Mouse (Mus musculus) forebrain, embryonic 10.5 days (tissue): ENCODE results near the gene Plekhb2. TPM values are rescaled to one million over a fixed set of nuclear protein-coding genes. Genes with fewer than 3 reads are reported as not detected.

ENCODE experiments used
- DNase-seq: peaks from one replicate; pipeline ENCODE4 v3.0.0-alpha.2; 2017; ENCODE audit warnings: low spot score; ENCODE audit errors: extremely low spot score
- H3K27ac ChIP-seq: fragments of 300-500 bp; sonication (generic); 2 replicates; pipeline ENCODE4 v1.5.1; 2016; ENCODE audit warnings: mild to moderate bottlenecking
- H3K27me3 ChIP-seq: fragments of 300-500 bp; sonication (generic); 2 replicates; pipeline ENCODE4 v1.6.1; 2016; ENCODE audit warnings: mild to moderate bottlenecking; ENCODE audit not compliant: poor library complexity, severe bottlenecking
- H3K36me3 ChIP-seq: fragments of 300-500 bp; sonication (generic); replicated peaks from 2 replicates; pipeline ENCODE4 v1.6.1; 2016; ENCODE audit warnings: mild to moderate bottlenecking, moderate library complexity
- H3K4me1 ChIP-seq: fragments of 300-500 bp; sonication (generic); 2 replicates; pipeline ENCODE4 v1.6.1; 2016
- H3K4me3 ChIP-seq: fragments of 300-500 bp; sonication (generic); 2 replicates; pipeline ENCODE4 v1.5.1; 2016; ENCODE audit warnings: mild to moderate bottlenecking, moderate library complexity
- H3K9me3 ChIP-seq: fragments of 300-500 bp; sonication (generic); 2 replicates; pipeline ENCODE4 v1.6.1; 2016; ENCODE audit warnings: mild to moderate bottlenecking, moderate library complexity
- WGBS: fragments of 180-500 bp; shearing (Covaris S2); methylation state at CpG from one replicate; pipeline ENCODE4 v1.1.7; 2016; 5-methylcytosine and 5-hydroxymethylcytosine counted together
- polyA plus RNA-seq: library from polyadenylated mRNA; unstranded; fragments of >200 nt; fragmentation: Nextera tagmentation; extraction: Ambion mirVana; gene quantifications from 2 replicates; pipeline ENCODE4 v1.2.1, GENCODE M21; 2016

The Plekhb2 gene
- 43.2 and 44.7 TPM in 2 replicates for polyA plus RNA-seq

- peak within 1 kb of the TSS; percentile 82 for H3K4me3 ChIP-seq
- no peaks in the 10 kb centered on the region for H3K27me3 ChIP-seq
- WGBS: under 1% methylated on average over 36 of the region's 40 CpGs
- H3K36me3 ChIP-seq: no peaks in the 10 kb centered on the region
- peak within 1 kb of the TSS; percentile 89 for H3K27ac ChIP-seq
- H3K4me1 ChIP-seq: peaks cover 18% of the 10 kb centered on the region
- DNase-seq: peak; percentile 86
- H3K9me3 ChIP-seq: no peaks in the 10 kb centered on the region
Observed at GRCm38 (mm10) chr1:34849745-34850342, at the start of gene Plekhb2. Gene Plekhb2 (plus strand): TSS chr1:34849976.

GRCm38 (mm10) chr1:34801616-34802289 is 48.0 kb upstream of the Plekhb2 start:
- 0 out of 2 replicates have a peak, but pooled peaks cover 7% of the 10 kb centered on the region for H3K36me3 ChIP-seq
- peak overlapping the region; percentile 84 for H3K27ac ChIP-seq
- no peaks in the 10 kb centered on the region for H3K9me3 ChIP-seq
- H3K27me3 ChIP-seq: peaks cover 15% of the 10 kb centered on the region; the same call in 1 of the 2 replicates
- peak; percentile 62 for DNase-seq
- WGBS: under 1% methylated on average over 47 of the region's 47 CpGs
- H3K4me1 ChIP-seq: peaks cover 36% of the 10 kb centered on the region
- peak overlapping the region; percentile 79 for H3K4me3 ChIP-seq

- no peaks in the 10 kb centered on the region for H3K9me3 ChIP-seq
- DNase-seq: no peak
- H3K27me3 ChIP-seq: peaks cover 15% of the 10 kb centered on the region; the same call in 1 of the 2 replicates
- H3K4me3 ChIP-seq: peak overlapping the region; percentile 79
- peaks cover 42% of the 10 kb centered on the region for H3K4me1 ChIP-seq
- H3K27ac ChIP-seq: peak overlapping the region; percentile 84; the same call in 1 of the 2 replicates
- H3K36me3 ChIP-seq: peaks cover 11% of the 10 kb centered on the region; the same call in 1 of the 2 replicates
- 34% methylated on average over 7 of the region's 7 CpGs for WGBS
Observed at GRCm38 (mm10) chr1:34802290-34802642, 47.5 kb upstream of the Plekhb2 start.

- WGBS: 92% methylated on average over 7 of the region's 7 CpGs
- no peak overlapping the region for H3K4me3 ChIP-seq
Observed at GRCm38 (mm10) chr1:34804863-34805262, 44.9 kb upstream of the Plekhb2 start.

GRCm38 (mm10) chr1:34805931-34806520 is 43.8 kb upstream of the Plekhb2 start:
- no peak for DNase-seq
- Histone ChIP-seq H3K27me3 (peaks cover 15% of the 10 kb centered on the region; the same call in 1 of the 2 replicates), H3K4me3 (no peak overlapping the region), H3K4me1 (peaks cover 42% of the 10 kb centered on the region), H3K9me3 (no peaks in the 10 kb centered on the region), H3K27ac (no peak overlapping the region), H3K36me3 (peaks cover 38% of the 10 kb centered on the region)
- 19% methylated on average over 35 of the region's 35 CpGs for WGBS

More at GRCm38 (mm10) chr1:34804863-34805262, 44.9 kb upstream of the Plekhb2 start:
- Histone ChIP-seq H3K9me3 (no peaks in the 10 kb centered on the region), H3K4me1 (peaks cover 42% of the 10 kb centered on the region), H3K27ac (no peak overlapping the region), H3K36me3 (peaks cover 26% of the 10 kb centered on the region), H3K27me3 (peaks cover 15% of the 10 kb centered on the region; the same call in 1 of the 2 replicates)
- DNase-seq: no peak

GRCm38 (mm10) chr1:34808445-34808844 is 41.3 kb upstream of the Plekhb2 start:
- H3K36me3 ChIP-seq: peaks cover 57% of the 10 kb centered on the region
- DNase-seq: no peak
- no peak overlapping the region for H3K4me3 ChIP-seq
- 93% methylated on average over 8 of the region's 8 CpGs for WGBS
- no peaks in the 10 kb centered on the region for H3K9me3 ChIP-seq
- 0 out of 2 replicates have a peak, but pooled peaks cover 15% of the 10 kb centered on the region for H3K27me3 ChIP-seq
- no peak overlapping the region for H3K27ac ChIP-seq
- H3K4me1 ChIP-seq: peaks cover 25% of the 10 kb centered on the region

GRCm38 (mm10) chr1:34810293-34810692 is 39.5 kb upstream of the Plekhb2 start:
- DNase-seq: no peak
- Histone ChIP-seq H3K4me1 (peaks cover 16% of the 10 kb centered on the region), H3K4me3 (no peak overlapping the region), H3K36me3 (peaks cover 74% of the 10 kb centered on the region), H3K27ac (no peak overlapping the region), H3K27me3 (0 out of 2 replicates have a peak, but pooled peaks cover 13% of the 10 kb centered on the region), H3K9me3 (no peaks in the 10 kb centered on the region)
- WGBS: 95% methylated on average over 11 of the region's 11 CpGs

GRCm38 (mm10) chr1:34811035-34811434 is 38.7 kb upstream of the Plekhb2 start:
- no peaks in the 10 kb centered on the region for H3K9me3 ChIP-seq
- 0 out of 2 replicates have a peak, but pooled peaks cover 5% of the 10 kb centered on the region for H3K27me3 ChIP-seq
- no peak overlapping the region for H3K4me3 ChIP-seq
- peaks cover 11% of the 10 kb centered on the region for H3K4me1 ChIP-seq
- H3K27ac ChIP-seq: no peak overlapping the region
- DNase-seq: no peak
- 87% methylated on average over 6 of the region's 6 CpGs for WGBS
- peaks cover 81% of the 10 kb centered on the region for H3K36me3 ChIP-seq

- Histone ChIP-seq H3K4me1 (peaks cover 7% of the 10 kb centered on the region), H3K4me3 (no peak overlapping the region), H3K9me3 (no peaks in the 10 kb centered on the region), H3K27me3 (no peaks in the 10 kb centered on the region), H3K36me3 (peaks cover 86% of the 10 kb centered on the region), H3K27ac (no peak overlapping the region)
- DNase-seq: no peak
- WGBS: 92% methylated on average over 6 of the region's 6 CpGs
Observed at GRCm38 (mm10) chr1:34811581-34811980, 38.2 kb upstream of the Plekhb2 start.

- Histone ChIP-seq H3K27ac (no peak overlapping the region), H3K36me3 (peaks cover 91% of the 10 kb centered on the region), H3K9me3 (no peaks in the 10 kb centered on the region), H3K4me1 (no peaks in the 10 kb centered on the region), H3K27me3 (no peaks in the 10 kb centered on the region), H3K4me3 (no peak overlapping the region)
- 95% methylated on average over 13 of the region's 13 CpGs for WGBS
- DNase-seq: no peak
Observed at GRCm38 (mm10) chr1:34812407-34813247, 37.1 kb upstream of the Plekhb2 start.

GRCm38 (mm10) chr1:34815843-34816242 is 33.9 kb upstream of the Plekhb2 start:
- Histone ChIP-seq H3K4me3 (no peak overlapping the region), H3K27ac (no peak overlapping the region), H3K4me1 (no peaks in the 10 kb centered on the region), H3K27me3 (no peaks in the 10 kb centered on the region), H3K9me3 (no peaks in the 10 kb centered on the region), H3K36me3 (peaks cover 100% of the 10 kb centered on the region)
- WGBS: 79% methylated on average over 6 of the region's 6 CpGs
- DNase-seq: no peak

GRCm38 (mm10) chr1:34819225-34819910 is 30.4 kb upstream of the Plekhb2 start:
- no peak overlapping the region for H3K4me3 ChIP-seq
- WGBS: 94% methylated on average over 6 of the region's 6 CpGs
- no peaks in the 10 kb centered on the region for H3K9me3 ChIP-seq
- DNase-seq: no peak
- H3K27ac ChIP-seq: no peak overlapping the region
- peaks cover 100% of the 10 kb centered on the region for H3K36me3 ChIP-seq
- H3K27me3 ChIP-seq: no peaks in the 10 kb centered on the region
- H3K4me1 ChIP-seq: no peaks in the 10 kb centered on the region
